Mouse (Mus musculus): ENCODE results near the gene Gpr22.

DNA sequence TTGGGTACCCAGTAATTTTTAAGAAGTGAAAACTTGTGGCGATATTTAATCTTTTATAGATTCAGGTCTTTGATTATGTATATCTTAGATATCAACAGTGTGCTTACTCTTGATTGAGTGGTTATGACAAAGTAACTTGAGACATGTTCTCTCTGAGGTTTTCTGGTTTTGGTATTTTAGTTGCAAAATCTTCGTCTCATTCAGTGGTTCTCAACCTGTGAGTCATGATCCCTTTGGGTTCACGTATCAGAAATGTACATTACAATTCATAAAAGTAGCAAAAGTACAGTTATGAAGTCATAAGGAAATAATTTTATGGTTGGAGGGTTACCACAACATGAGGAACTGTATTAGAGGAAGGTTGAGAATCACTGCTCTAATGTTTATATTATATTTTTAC, 27.1 kb downstream of the Gpr22 start:
- TF ChIP-seq CTCF (IDR thresholded peaks at IDR 0.05; ENCODE audit: borderline replicate concordance, control insufficient read depth, extremely low read depth, insufficient read depth, low read length, poor library complexity) (no peak), POLR2A (IDR thresholded peaks at IDR 0.05; ENCODE audit: control insufficient read depth, extremely low read depth, insufficient read depth, low read length, poor library complexity) (no peak)

Measured in thymus, adult 2 months (tissue).